Comparison of ENCODE assay signal across 22 mouse cellular contexts in genomic region chr17:64339752-64340151, GRCm38 (mm10).
"Had no signal": no experiment of that assay in that cellular context is flagged by ENCODE, and none has a peak within 500 bp of the region (broad histone marks: within the 10 kb centered on the region; RNA-seq: fewer than 3 reads in every experiment).

No protein-coding gene starts in this region.

- DNase-seq: heart, postnatal 10 days; heart, postnatal 14 days; heart, postnatal 36 days; heart, postnatal 4 days; kidney, adult 11 months; kidney, adult 18-20 months; kidney, adult 2 months; kidney, adult 8-10 months; kidney, adult 9 months; kidney, postnatal 10 days; kidney, postnatal 14 days; kidney, postnatal 25 days; kidney, postnatal 36 days; kidney, postnatal 4 days; layer of hippocampus, adult 9-11 months; layer of hippocampus, postnatal 36 days had no signal

- ATAC-seq: hindbrain, embryonic 16.5 days; hindbrain, postnatal 0 days; inflammation-experienced regulatory T-cells, adult 6 months; intestine, embryonic 15.5 days; intestine, embryonic 16.5 days; intestine, postnatal 0 days had no signal
